Mouse (Mus musculus): ENCODE measurements around the gene Tmem38a.

Gene Tmem38a

GRCm38 (mm10) chr8:72571611-72572473 lies at the start of gene Tmem38a:
Gene Tmem38a, plus strand, starts transcription at chr8:72572055.
- in situ Hi-C loops (cut with MboI), result no loop called here

- in situ Hi-C loops (cut with MboI), result no loop called here
Measured at GRCm38 (mm10) chr8:72532103-72532502, 39.8 kb upstream of the Tmem38a start.

- in situ Hi-C loops (cut with MboI), result no loop called here
Measured at GRCm38 (mm10) chr8:72534888-72535287, 37.0 kb upstream of the Tmem38a start.

- in situ Hi-C loops (cut with MboI), result no loop called here
Measured at GRCm38 (mm10) chr8:72539234-72539633, 32.6 kb upstream of the Tmem38a start.

GRCm38 (mm10) chr8:72547122-72547801 lies 24.6 kb upstream of the Tmem38a start:
- in situ Hi-C loops (cut with MboI), result no loop called here

GRCm38 (mm10) chr8:72547802-72548643 lies 23.8 kb upstream of the Tmem38a start, which contains the start of gene Med26:
Gene Med26, minus strand, starts transcription at chr8:72548270.
- in situ Hi-C loops (cut with MboI), result no loop called here

- in situ Hi-C loops (cut with MboI), result no loop called here
Measured at GRCm38 (mm10) chr8:72548644-72549313, 23.1 kb upstream of the Tmem38a start.

GRCm38 (mm10) chr8:72549314-72549892 lies 22.5 kb upstream of the Tmem38a start:
- in situ Hi-C loops (cut with MboI), result no loop called here

- in situ Hi-C loops (cut with MboI), result no loop called here
Measured at GRCm38 (mm10) chr8:72555770-72556169, 16.1 kb upstream of the Tmem38a start.

GRCm38 (mm10) chr8:72561111-72561689 lies 10.7 kb upstream of the Tmem38a start:
- in situ Hi-C loops (cut with MboI), result no loop called here

- in situ Hi-C loops (cut with MboI), result no loop called here
Measured at GRCm38 (mm10) chr8:72565970-72566369, 5.9 kb upstream of the Tmem38a start.

GRCm38 (mm10) chr8:72570633-72571610 lies 933 bp upstream of the Tmem38a start, which contains the start of gene Smim7:
Gene Smim7, minus strand, starts transcription at chr8:72571088.
- in situ Hi-C loops (cut with MboI), result no loop called here

- in situ Hi-C loops (cut with MboI), result no loop called here
Measured at GRCm38 (mm10) chr8:72572507-72572906, 652 bp downstream of the Tmem38a start.

GRCm38 (mm10) chr8:72573450-72573849 lies 1.6 kb downstream of the Tmem38a start:
- in situ Hi-C loops (cut with MboI), result no loop called here

GRCm38 (mm10) chr8:72575915-72576314 lies 4.1 kb downstream of the Tmem38a start:
- in situ Hi-C loops (cut with MboI), result no loop called here

- in situ Hi-C loops (cut with MboI), result no loop called here
Measured at GRCm38 (mm10) chr8:72577266-72577665, 5.4 kb downstream of the Tmem38a start.

GRCm38 (mm10) chr8:72577941-72578340 lies 6.1 kb downstream of the Tmem38a start:
- in situ Hi-C loops (cut with MboI), result no loop called here

GRCm38 (mm10) chr8:72579374-72579773 lies 7.5 kb downstream of the Tmem38a start:
- in situ Hi-C loops (cut with MboI), result no loop called here

GRCm38 (mm10) chr8:72583056-72583771 lies 11.4 kb downstream of the Tmem38a start:
- in situ Hi-C loops (cut with MboI), result no loop called here
